Mouse (Mus musculus) lung, postnatal 0 days (tissue): ENCODE measurements around the gene Epo. TPM values are rescaled to one million over a fixed set of nuclear protein-coding genes. Genes with fewer than 3 reads are reported as not detected.
A peak's percentile ranks its signal among the peaks of the same experiment; 100 is the strongest.

Experiments used
- ATAC-seq: fragments of 200-750 bp; cut with Nextera tagmentation; 2 replicates; pipeline ENCODE4 v1.8.0; 2017; ENCODE audit warnings: moderate library complexity
- DNase-seq: peaks from one replicate; pipeline ENCODE4 v3.0.0-alpha.2; 2016; ENCODE audit warnings: low spot score
- H3K27ac ChIP-seq: fragments of 300-500 bp; sonication (generic); 2 replicates; pipeline ENCODE4 v1.5.1; 2014; ENCODE audit warnings: antibody characterized with exemption, mild to moderate bottlenecking, low read length, mixed read lengths
- H3K27me3 ChIP-seq: fragments of 300-500 bp; sonication (generic); replicated peaks from 2 replicates; pipeline ENCODE4 v1.6.1; 2014; ENCODE audit warnings: low read length, mixed read lengths; ENCODE audit not compliant: insufficient read depth
- H3K36me3 ChIP-seq: fragments of 300-500 bp; sonication (generic); 2 replicates; pipeline ENCODE4 v1.6.1; 2014; ENCODE audit warnings: low read length, mixed read lengths; ENCODE audit not compliant: insufficient read depth
- H3K4me1 ChIP-seq: fragments of 300-500 bp; sonication (generic); 2 replicates; pipeline ENCODE4 v1.6.1; 2014; ENCODE audit warnings: antibody characterized with exemption, low read depth, low read length, mixed read lengths; ENCODE audit not compliant: insufficient read depth
- H3K4me2 ChIP-seq: fragments of 300-500 bp; sonication (generic); replicated peaks from 2 replicates; pipeline ENCODE4 v1.6.1; 2014; ENCODE audit warnings: low read depth, mild to moderate bottlenecking, low read length, moderate library complexity, mixed read lengths
- H3K4me3 ChIP-seq: fragments of 300-500 bp; sonication (generic); 2 replicates; pipeline ENCODE4 v1.5.1; 2014; ENCODE audit warnings: low read depth, low read length
- H3K9ac ChIP-seq: fragments of 300-500 bp; sonication (generic); replicated peaks from 2 replicates; pipeline ENCODE4 v1.6.1; 2014; ENCODE audit warnings: low read depth, mild to moderate bottlenecking
- H3K9me3 ChIP-seq: fragments of 300-500 bp; sonication (generic); 2 replicates; pipeline ENCODE4 v1.6.1; 2016; ENCODE audit warnings: low read length, mixed read lengths
- CTCF ChIP-seq: IDR thresholded peaks from 2 replicates; pipeline ENCODE4 v1.5.1; 2016; ENCODE audit warnings: antibody characterized with exemption, mild to moderate bottlenecking
- EP300 ChIP-seq: IDR thresholded peaks from 2 replicates; pipeline ENCODE4 v1.6.1; 2016; ENCODE audit warnings: antibody characterized with exemption, mild to moderate bottlenecking, control low read depth
- WGBS: fragments of 180-500 bp; shearing (Covaris S2); extraction: QIAGEN DNeasy Blood & Tissue Kit; methylation state at CpG from one replicate; pipeline ENCODE4 v1.1.7; 2014; 5-methylcytosine and 5-hydroxymethylcytosine counted together
- microRNA-seq: library from miRNA; unstranded; fragments of <30 nt; microRNA quantifications from one replicate; pipeline ENCODE4, GENCODE M21; 2016
- polyA plus RNA-seq: library from polyadenylated mRNA; unstranded; fragments of >200 nt; fragmentation: Nextera tagmentation; extraction: Ambion mirVana; gene quantifications from 2 replicates; pipeline ENCODE4 v1.2.1, GENCODE M21; 2015

Gene Epo
- polyA plus RNA-seq, 1 experiment from 2014 or later, result not detected

DNA sequence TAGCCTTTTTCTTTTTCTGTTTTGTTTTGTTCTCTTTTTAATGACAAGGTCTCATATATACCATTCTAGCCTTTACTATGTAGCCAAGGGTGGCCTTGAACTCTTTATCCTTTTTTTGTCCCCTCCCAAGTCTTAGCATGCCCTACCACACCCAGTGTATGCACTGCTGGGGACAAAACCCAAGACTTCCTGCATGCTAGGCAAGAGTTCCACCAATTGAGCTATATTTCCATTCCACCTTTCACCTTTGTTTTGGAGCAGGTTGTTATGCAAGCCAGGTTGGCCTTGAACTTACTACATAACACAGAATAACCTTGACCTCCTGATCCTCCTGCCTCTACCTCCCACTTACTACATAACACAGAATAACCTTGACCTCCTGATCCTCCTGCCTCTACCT, 87.5 kb downstream of the Epo start:
- H3K9ac ChIP-seq, result no peak overlapping the region
- H3K27me3 ChIP-seq, result no peaks in the 10 kb centered on the region
- no peak for DNase-seq
- no peaks in the 10 kb centered on the region for H3K9me3 ChIP-seq
- H3K27ac ChIP-seq, result no peak overlapping the region
- no peak for ATAC-seq
- no peaks in the 10 kb centered on the region for H3K4me1 ChIP-seq
- H3K36me3 ChIP-seq, result no peaks in the 10 kb centered on the region
- H3K4me2 ChIP-seq, result no peak overlapping the region
- TF ChIP-seq EP300, result no peak
- TF ChIP-seq CTCF, result no peak
- H3K4me3 ChIP-seq, result no peak overlapping the region

DNA sequence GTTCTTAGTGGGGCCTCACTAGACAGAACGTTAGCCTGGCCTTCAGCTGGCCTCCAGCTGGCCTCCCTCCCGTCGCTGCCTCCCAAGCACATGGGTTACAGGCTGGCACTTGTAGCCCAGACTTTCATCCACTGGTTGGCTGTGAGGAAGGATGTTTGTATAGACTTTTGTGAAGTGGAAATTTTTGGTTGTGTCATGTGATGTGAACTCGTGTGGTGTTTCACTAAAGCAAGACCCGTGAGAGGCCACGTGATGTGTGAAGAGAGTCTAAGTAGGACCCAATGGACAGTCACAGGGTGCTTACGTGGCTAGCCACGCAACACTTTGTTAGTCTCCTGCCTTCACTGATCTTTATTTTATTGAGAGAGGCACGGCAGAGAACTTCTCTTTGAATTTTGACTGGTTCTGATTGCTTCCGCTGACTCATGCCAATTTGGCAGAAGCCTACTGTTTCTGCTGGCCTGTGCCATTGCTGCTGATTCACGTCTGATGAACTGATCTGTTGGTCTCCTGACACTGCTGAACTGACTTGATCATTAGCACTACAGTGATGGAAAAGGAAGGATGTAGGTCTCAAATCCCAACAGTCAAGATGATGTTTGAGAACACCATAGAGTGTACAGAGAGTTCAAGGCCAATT, 92.7 kb downstream of the Epo start:
- Histone ChIP-seq H3K27ac (no peak overlapping the region), H3K4me3 (no peak overlapping the region), H3K27me3 (no peaks in the 10 kb centered on the region), H3K36me3 (no peaks in the 10 kb centered on the region), H3K9ac (no peak overlapping the region), H3K4me2 (no peak overlapping the region), H3K4me1 (no peaks in the 10 kb centered on the region), H3K9me3 (no peaks in the 10 kb centered on the region)
- ATAC-seq, result peak; percentile 83
- no peak for TF ChIP-seq EP300
- TF ChIP-seq CTCF, result no peak
- DNase-seq, result peak; percentile 43
- 46% methylated on average over 11 of the region's 11 CpGs for WGBS

DNA sequence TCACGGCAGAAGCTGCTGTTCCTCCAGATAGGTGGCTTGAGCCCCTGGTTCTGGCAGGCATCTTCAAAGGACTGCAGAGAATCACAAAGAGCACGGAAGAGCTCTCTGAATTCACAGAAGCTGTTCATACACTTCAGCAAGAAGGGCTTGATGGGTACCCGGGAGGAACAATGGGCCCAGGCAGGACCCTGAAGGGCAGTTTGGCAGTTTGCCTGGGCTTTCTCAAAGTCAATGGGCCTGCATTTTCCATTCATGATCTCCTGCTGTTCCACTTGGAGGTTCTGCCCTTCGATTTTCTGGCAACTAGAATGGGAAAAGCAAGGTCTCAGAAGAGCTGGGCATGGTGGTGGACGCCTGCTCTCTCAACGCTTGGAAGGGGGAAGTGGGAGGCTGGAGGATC, 99.2 kb downstream of the Epo start:
- no peak overlapping the region for H3K4me3 ChIP-seq
- DNase-seq (no peak), ATAC-seq (no peak)
- H3K4me1 ChIP-seq, result no peaks in the 10 kb centered on the region
- H3K27me3 ChIP-seq, result no peaks in the 10 kb centered on the region
- H3K4me2 ChIP-seq, result no peak overlapping the region
- no peak overlapping the region for H3K27ac ChIP-seq
- 27% methylated on average over 6 of the region's 6 CpGs for WGBS
- H3K9ac ChIP-seq, result no peak overlapping the region
- H3K9me3 ChIP-seq, result no peaks in the 10 kb centered on the region
- no peaks in the 10 kb centered on the region for H3K36me3 ChIP-seq
- TF ChIP-seq EP300 (no peak), CTCF (no peak)

Small RNAs within 50 kb of the gene (microRNA-seq; reads per million reads assigned to microRNA genes)
- 1.2 reads per million for gene Mir6418

Other genes starting within 250 kb of the Epo start
- 0.92 and 1.2 TPM in 2 replicates for gene Ache, start 245.7 kb downstream of the Epo start, polyA plus RNA-seq
- 4.7 and 7.2 TPM in 2 replicates for gene Ufsp1, start 238.6 kb downstream of the Epo start, polyA plus RNA-seq
- 30.9 and 32.7 TPM in 2 replicates for gene Srrt, start 225.6 kb downstream of the Epo start, polyA plus RNA-seq
- 45.8 and 50.1 TPM in 2 replicates for gene Trip6, start 218.8 kb downstream of the Epo start, polyA plus RNA-seq
- gene Slc12a9, start 199.6 kb downstream of the Epo start, polyA plus RNA-seq, result 8.2 TPM in 2 replicates
- 30.9 and 33.2 TPM in 2 replicates for gene Ephb4, start 183.1 kb downstream of the Epo start, polyA plus RNA-seq
- 0.11 TPM in 2 replicates for gene Zan, start 56.2 kb downstream of the Epo start, polyA plus RNA-seq
- 37.8 and 38.7 TPM in 2 replicates for gene Pop7, start 30.7 kb downstream of the Epo start, polyA plus RNA-seq
- gene Gigyf1, start 14.7 kb downstream of the Epo start, polyA plus RNA-seq, result 10.6 and 12.4 TPM in 2 replicates
- gene Gnb2, start 268 bp upstream of the Epo start, polyA plus RNA-seq, result 507 and 513 TPM in 2 replicates
- gene Actl6b, start 20.3 kb upstream of the Epo start, polyA plus RNA-seq, result 0.15 TPM in 1 of 2 replicates, not detected in the other
- 0.33 and 0.87 TPM in 2 replicates for gene Tfr2, start 36.6 kb upstream of the Epo start, polyA plus RNA-seq
- gene Mospd3, start 67.8 kb upstream of the Epo start, polyA plus RNA-seq, result 32.1 and 33.7 TPM in 2 replicates
- 86.6 and 101 TPM in 2 replicates for gene Pcolce, start 80.5 kb upstream of the Epo start, polyA plus RNA-seq
- 0.19 and 0.51 TPM in 2 replicates for gene Fbxo24, start 95.8 kb upstream of the Epo start, polyA plus RNA-seq
- gene Lrch4, start 95.9 kb upstream of the Epo start, polyA plus RNA-seq, result 47.4 and 50.7 TPM in 2 replicates
- 11.6 and 12.3 TPM in 2 replicates for gene Gm20605, start 95.9 kb upstream of the Epo start, polyA plus RNA-seq
- 12.3 and 13.2 TPM in 2 replicates for gene Sap25, start 108.1 kb upstream of the Epo start, polyA plus RNA-seq
- 0.80 and 0.96 TPM in 2 replicates for gene Irs3, start 112.5 kb upstream of the Epo start, polyA plus RNA-seq
- gene Agfg2, start 151.5 kb upstream of the Epo start, polyA plus RNA-seq, result 14.2 and 14.9 TPM in 2 replicates
- gene Nyap1, start 208.4 kb upstream of the Epo start, polyA plus RNA-seq, result 0.51 and 0.65 TPM in 2 replicates
- 119 and 129 TPM in 2 replicates for gene Tsc22d4, start 212.5 kb upstream of the Epo start, polyA plus RNA-seq
- gene Ppp1r35, start 245.6 kb upstream of the Epo start, polyA plus RNA-seq, result 28.8 and 29.8 TPM in 2 replicates